Mouse (Mus musculus) CH12.LX (cell line): ENCODE measurements at regions not wholly inside any gene's neighbourhood (a gene's known extent, or its start where the extent isn't known, plus 50 kb on each side); places are given as distances from the start of the nearest gene placed in this dataset.

Experiments used
- CTCF ChIP-seq, 2 experiments: IDR thresholded peaks in 1 of 2; conservative IDR thresholded peaks in 1 of 2; 2 replicates each; pipeline ENCODE4 v1.5.1; 2011 to 2012; ENCODE audit warnings: low read depth in 2 of 2, low read length in 2 of 2, improper control_type of control experiment in 1 of 2, inconsistent platforms in 1 of 2, mild to moderate bottlenecking in 1 of 2, moderate library complexity in 1 of 2
- ETS1 ChIP-seq: conservative IDR thresholded peaks from 2 replicates; pipeline ENCODE4 v1.6.1; 2012; ENCODE audit warnings: low read depth, mild to moderate bottlenecking, inconsistent platforms, low read length, improper control_type of control experiment, moderate library complexity
- MAFK ChIP-seq: IDR thresholded peaks from 2 replicates; pipeline ENCODE4 v1.6.1; 2011; ENCODE audit warnings: low read length, improper control_type of control experiment; ENCODE audit not compliant: insufficient replicate concordance
- MAZ ChIP-seq: IDR thresholded peaks from 2 replicates; pipeline ENCODE4 v1.6.1; 2012; ENCODE audit warnings: low read depth, mild to moderate bottlenecking, inconsistent platforms, low read length, improper control_type of control experiment, moderate library complexity
- MYC ChIP-seq: IDR thresholded peaks from 2 replicates; pipeline ENCODE4 v1.6.1; 2011; ENCODE audit warnings: low read depth, mild to moderate bottlenecking, improper control_type of control experiment, low read length
- NELFE ChIP-seq: IDR thresholded peaks from 2 replicates; pipeline ENCODE4 v1.6.1; 2011; ENCODE audit warnings: low read depth, low read length, improper control_type of control experiment
- NRF1 ChIP-seq: IDR thresholded peaks from 2 replicates; pipeline ENCODE4 v1.6.1; 2014; ENCODE audit warnings: low read depth, mild to moderate bottlenecking, inconsistent platforms, low read length, improper control_type of control experiment, moderate library complexity
- POLR2A ChIP-seq: IDR thresholded peaks from 2 replicates; pipeline ENCODE4 v1.6.1; 2011; ENCODE audit warnings: low read depth, mild to moderate bottlenecking, improper control_type of control experiment, low read length
- RAD21 ChIP-seq: IDR thresholded peaks from 2 replicates; pipeline ENCODE4 v1.6.1; 2011; ENCODE audit warnings: low read depth, mild to moderate bottlenecking, low read length, improper control_type of control experiment, moderate library complexity
- UBTF ChIP-seq: IDR thresholded peaks from 2 replicates; pipeline ENCODE4 v1.6.1; 2012; ENCODE audit warnings: low read depth, mild to moderate bottlenecking, inconsistent platforms, low read length, improper control_type of control experiment, moderate library complexity
- ZC3H11A ChIP-seq: IDR thresholded peaks from 2 replicates; pipeline ENCODE4 v1.6.1; 2012; ENCODE audit warnings: low read depth, mild to moderate bottlenecking, inconsistent platforms, low read length, improper control_type of control experiment
- ZMIZ1 ChIP-seq: IDR thresholded peaks from 2 replicates; pipeline ENCODE4 v1.6.1; 2012; ENCODE audit warnings: low read depth, mild to moderate bottlenecking, inconsistent platforms, low read length, improper control_type of control experiment

- TF ChIP-seq POLR2A (no peak), MYC (no peak), ZMIZ1 (no peak), CTCF (conservative IDR thresholded peaks at IDR 0.05 in 1 of 2, IDR thresholded peaks at IDR 0.05 in 1 of 2; ENCODE audit: low read depth in 2 of 2, low read length in 2 of 2) (no peak), RAD21 (no peak), MAZ (no peak), NELFE (no peak), ETS1 (no peak), MAFK (no peak), ZC3H11A (no peak), UBTF (no peak), NRF1 (no peak)
Observed at GRCm38 (mm10) chr9:11562885-11563284, 658.3 kb upstream of the Cntn5 start.
